Mouse (Mus musculus) spleen, postnatal 10 days (tissue): ENCODE data around the gene Syp.
A peak's percentile ranks its signal among the peaks of the same experiment; 100 is the strongest.

ENCODE experiments used
- DNase-seq, 2 experiments: peaks; one replicate each; pipeline ENCODE4 v3.0.0; 2021 to 2022; ENCODE audit warnings: low spot score in 2 of 2

Syp gene

DNA sequence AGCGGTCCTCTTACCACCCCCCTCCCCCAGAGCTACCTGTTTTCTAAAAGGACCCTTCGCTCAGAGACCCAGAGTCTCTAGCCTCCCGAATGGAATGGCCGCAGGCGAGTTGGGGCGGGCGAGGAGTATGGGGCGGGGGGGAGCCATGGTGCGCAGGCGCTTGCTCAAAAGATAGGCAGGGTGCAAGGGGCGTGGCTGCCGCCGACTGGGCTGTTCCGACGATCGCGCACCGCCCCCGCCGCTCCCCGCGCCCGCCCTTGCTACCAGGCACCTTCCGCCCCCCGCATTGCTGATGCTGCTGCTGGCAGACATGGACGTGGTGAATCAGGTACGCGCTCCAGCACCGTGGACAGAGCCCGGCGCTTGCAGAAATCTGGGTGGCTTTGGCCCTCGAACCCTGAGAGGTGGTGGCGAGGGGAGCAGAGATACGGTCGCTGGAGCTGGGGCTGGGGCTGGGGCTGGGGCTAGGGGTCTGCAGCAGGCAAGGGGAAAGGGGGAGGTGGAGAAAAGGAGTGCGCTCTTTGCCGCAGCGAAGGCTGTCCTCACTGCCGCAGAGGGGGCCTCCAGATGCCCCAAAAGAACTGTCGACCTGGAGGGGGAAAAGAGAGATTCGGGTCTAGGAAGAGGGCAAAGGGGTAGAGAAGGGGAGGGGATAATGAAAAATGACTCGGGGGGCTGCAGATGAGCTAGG is at the start of gene Syp:
Gene Syp (plus strand): TSS at position 71 of the 691 bp plus-strand sequence.
- peak; percentile 71 to 87 for DNase-seq

DNA sequence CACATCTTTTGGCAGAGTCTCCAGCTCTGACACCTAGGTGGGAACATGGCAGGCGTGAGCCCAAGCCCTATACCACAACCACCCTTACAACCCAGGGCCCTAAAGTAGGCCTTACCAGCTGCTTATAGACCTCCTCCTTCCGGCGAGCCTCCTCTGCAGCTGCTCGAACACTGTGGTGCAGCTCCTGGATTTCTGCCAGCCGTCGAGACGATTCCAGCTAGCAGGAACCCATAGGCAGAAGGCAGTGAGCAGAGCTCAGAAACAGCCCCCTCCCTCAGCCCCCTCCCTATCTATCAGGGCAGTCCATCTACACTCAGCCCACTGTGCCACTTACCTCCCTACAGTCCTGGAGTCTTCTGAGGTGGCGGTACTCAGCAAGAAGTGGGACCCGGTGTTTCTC is 42.9 kb upstream of the Syp start:
- no peak for DNase-seq

DNA sequence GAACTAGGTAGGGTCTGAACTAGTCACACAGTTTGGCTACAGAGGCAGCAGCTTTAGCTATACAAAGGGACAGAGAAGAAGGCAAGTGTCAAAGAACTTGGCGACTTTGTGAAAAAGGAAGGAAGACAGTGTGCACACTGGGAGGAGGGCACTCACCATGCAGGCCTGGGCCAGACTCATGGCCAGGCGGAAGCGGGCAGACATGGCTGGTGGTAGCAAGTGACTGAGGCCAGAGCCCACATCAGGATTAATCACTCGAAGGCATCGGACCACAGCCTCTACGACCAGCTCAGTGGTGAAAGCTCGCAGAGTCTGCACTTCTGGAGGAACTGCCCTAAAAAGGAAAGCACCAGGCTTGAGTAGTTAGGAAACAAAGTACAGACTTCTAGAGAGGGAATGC is 34.3 kb upstream of the Syp start:
- DNase-seq: no peak

DNA sequence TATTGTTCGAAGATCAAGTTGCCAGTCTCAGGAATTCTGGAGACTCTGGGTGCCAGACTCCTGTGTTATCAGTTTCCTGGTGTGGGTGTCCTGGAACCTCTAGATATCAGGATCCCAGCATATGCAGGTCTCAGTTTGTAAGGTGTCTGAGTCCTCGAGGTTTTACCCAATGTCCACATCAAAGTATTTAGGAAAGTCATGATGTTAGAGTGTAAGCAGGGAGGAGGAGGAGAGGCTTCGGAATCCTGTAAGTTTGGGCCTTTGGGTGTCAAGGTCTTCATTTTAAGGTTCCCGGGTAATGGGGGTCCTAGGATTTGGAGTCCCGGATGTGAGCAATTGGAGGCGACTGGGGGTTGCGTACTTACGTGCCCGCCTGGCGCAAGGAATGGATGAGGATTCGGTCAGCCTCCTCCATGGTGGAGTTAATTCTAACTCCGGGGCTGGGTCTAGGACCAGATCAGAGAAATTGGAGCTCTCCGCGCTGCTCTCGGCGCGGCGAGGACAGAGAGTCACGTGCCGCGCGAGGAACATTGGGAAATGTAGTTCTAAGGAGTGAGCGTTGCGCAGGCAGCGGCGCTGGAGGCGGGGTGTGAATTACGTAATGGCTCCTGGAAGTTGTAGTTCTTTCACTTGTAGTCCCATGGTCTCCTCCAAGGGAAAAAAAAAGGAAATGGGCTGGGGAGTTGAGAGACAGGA is 33.2 kb upstream of the Syp start, which contains the start of gene Ccdc22:
Gene Ccdc22 (minus strand): TSS at position 639 of the 696 bp plus-strand sequence.
- DNase-seq: peak; percentile 56 to 88

DNA sequence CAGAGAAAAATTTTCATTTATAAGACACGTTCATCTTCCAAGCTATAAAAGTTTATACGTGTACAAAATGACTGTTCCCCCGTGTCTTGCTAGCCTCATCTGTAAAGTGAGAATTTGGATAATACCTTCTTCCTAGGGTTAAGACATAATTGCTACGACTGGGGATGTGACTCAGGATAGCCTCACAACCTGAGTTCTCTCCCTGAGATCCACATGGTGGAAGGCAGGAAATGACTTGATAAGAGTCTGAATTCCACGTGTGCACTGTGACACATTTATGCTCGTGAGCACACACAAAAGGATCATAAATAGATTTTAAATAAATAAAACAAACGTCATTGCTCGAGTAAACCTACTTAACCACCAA is 32.7 kb upstream of the Syp start:
- DNase-seq: no peak

DNA sequence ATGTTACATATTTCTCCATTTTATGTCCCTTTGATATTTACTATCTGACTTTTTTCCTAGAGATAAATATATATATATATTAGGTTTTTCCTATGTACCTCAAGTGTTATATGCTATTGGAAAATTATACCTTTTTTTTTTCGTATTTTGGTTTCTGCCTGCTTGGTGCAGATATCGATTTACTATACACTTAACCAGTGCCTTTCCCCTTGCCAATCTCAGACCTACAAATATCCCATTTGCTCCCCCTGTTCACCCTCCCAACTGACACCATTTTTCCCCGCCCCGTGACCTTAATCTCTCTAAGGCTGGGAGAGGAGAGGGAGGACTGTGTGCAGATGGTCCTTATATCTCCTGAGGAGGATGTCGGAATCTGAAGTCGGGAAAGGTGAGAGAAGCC is 31.5 kb upstream of the Syp start, which contains the start of gene Cacna1f:
Gene Cacna1f (plus strand): TSS at position 301 of the 400 bp plus-strand sequence.
- no peak for DNase-seq

DNA sequence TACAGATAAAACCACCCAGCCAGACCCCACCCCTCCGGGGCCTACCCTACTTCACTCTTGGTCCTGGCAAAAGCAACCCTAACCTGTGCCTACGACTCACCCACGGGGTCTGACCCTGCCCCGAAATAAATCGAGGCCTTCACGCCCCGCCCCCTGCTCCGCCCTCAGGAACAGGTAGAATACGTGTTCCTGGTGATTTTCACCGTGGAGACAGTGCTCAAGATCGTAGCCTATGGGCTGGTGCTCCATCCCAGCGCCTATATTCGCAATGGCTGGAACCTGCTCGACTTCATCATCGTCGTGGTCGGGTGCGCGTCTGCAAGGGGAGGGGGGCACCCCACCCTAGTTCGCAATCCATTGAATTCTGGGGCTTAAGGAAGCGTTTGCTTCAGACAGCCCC is 28.2 kb upstream of the Syp start:
- DNase-seq: no peak

DNA sequence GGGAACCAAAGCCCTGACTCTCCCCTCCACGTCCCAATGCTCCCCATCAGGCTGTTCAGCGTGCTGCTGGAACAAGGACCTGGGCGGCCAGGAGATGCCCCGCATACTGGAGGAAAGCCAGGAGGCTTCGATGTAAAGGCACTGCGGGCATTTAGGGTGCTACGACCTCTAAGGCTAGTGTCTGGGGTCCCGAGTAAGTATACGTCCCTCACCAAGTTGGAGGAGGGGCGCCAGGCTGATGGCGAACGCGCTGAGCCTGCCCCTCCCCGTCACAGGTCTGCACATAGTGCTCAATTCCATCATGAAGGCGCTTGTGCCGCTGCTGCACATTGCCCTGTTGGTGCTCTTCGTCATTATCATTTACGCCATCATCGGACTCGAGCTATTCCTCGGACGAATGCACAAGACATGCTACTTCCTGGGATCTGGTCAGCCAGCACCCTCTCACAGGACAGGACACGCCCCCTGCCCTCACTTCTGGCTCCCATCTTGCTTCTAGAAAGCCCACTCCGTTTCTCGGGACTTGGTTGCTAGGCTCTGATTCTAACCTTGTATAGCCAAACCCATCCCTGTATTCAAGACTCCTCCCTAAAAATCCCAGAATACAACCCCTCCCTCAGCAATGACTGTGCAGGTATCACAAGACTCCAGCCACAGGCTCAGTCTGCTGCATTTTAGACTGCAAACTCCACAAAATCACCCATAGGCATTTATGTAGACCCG is 27.6 kb upstream of the Syp start:
- no peak for DNase-seq

DNA sequence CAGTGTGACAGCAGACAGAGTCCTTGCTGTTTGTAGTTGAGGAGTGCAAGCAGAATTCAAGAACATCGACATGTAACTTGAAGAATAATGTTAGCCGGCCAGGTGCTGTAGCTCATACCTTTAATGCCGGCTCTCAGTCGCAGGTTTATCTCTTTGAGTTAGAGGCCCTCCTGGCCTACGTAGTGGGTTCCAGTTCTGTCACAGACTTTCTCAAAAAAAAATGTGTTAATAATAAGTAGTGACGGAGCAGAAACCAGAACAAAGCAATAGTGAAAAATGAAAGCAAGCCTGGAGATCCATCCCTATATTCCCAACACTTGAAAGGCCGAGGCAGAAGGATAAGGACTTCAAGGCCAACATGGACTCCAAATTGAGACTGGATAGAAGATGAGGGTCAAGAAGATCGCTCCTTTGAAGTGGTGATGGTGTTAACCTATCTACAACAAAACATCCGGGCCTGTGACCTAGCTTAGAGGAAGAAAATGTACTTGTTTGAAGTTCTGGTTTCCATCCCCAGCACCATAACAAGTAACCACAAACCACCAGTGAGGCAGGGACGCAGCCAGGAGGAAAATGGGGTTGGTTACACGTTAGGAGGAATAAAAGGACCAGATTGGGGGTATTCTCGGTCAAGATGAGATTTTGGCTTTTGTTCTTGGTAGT is 20.3 kb upstream of the Syp start:
- DNase-seq: no peak

DNA sequence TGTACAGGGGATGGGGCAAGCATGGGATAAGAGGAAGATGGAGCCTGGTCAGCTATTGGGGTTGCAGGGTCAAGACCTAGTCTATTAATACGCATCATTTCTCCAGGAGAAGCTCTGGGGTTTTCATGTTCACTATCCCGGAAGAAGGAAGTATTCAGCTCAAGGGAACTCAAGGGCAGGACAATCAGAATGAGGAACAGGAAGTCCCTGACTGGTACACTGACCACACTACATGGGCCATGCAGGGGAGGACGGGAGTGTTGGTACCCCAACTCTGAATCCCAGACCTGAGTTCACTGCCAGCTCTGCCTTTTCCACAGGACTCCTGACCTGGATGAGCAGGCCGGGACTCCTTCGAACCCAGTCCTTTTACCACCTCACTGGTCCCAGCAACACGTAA is 5.7 kb upstream of the Syp start:
- no peak for DNase-seq

DNA sequence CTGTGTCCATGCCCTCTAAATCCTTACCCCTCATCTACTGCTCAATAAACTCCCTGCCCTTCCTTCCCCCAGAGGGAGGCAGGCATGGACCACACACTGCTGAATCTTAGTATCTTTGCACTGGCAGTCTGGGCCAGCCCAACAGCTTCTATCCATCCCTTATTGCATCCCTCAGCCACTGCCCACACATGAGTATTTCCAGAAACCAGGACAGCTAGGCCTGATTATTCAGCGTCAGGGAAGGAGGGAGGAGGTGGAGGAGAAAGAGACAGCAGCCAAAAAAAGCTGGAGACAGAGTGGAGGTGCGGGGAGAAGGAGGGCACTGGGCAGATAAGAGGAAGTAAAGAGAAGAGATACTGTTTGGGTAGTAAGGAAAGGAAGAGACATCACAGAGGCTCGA is 3.2 kb upstream of the Syp start:
- no peak for DNase-seq

DNA sequence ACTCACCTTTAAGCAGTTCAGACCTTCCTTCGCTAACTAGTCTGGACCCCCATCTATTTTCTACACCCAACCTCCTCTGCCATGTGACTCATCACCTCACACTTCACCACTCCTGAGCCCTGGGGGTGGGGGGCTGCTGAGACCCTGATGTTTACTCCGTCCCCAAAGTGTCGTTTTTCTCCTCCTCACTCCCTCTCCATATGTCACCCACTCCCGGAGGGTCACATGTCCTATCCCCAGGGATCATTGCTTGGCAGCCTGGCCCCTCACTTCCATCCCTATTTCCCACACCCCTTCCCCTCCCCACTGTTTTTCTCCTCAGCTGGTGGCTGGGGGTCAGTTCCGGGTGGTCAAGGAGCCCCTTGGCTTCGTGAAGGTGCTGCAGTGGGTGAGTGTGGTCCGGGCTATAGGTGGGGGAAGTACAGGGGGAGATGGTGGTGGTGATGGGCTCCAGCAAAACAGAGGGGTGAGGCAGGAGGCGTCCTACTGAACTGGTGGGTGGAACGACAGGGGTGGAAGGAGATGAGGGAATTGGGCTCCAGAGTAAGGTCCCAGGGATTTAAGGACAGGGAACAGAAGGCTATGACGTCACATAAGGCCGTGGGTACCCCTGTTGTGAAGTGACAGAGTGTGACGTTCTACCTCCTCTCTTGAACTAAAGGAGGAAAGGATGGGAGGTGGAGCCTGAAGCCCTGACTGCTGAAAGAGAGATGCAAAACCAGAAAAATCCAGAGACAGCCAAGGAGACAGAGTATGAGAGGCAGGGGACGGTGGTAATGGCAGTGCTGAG is 1.5 kb downstream of the Syp start:
- no peak for DNase-seq

DNA sequence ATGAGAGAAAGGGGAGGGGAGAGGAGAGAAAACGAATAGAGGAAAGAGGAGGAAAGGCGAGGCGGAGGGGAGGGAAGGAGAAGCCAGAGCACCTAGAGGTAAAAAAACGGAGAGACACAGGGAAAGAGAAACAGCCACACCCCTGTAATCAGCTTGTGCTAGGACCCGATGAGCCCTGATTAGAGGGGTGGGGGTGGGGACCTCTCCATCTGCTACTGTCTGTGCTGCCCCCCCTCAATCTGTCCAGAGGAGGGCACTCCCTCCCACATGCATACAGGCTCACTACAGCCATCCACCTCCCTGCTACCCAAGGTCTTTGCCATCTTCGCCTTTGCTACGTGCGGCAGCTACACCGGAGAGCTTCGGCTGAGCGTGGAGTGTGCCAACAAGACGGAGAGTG is 2.5 kb downstream of the Syp start:
- no peak for DNase-seq

DNA sequence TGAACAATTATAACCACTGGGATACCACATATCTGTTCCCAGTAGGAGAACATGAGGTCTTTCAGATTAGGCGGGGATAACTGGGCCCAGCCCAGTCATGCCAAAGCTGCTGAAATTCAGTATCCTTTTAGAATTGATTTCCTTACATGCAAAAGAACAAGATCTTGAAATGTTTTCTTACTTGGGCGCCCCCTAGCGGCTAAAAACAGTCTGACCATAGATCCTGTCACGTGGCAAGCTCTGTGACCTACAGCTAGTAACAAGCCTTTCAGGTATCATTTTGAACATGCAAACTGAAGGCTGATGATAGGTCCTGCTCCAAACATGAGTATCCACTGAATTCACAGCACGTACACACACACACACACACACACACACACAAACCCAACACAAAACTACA is 7.1 kb downstream of the Syp start:
- DNase-seq: peak; percentile 74 to 87

DNA sequence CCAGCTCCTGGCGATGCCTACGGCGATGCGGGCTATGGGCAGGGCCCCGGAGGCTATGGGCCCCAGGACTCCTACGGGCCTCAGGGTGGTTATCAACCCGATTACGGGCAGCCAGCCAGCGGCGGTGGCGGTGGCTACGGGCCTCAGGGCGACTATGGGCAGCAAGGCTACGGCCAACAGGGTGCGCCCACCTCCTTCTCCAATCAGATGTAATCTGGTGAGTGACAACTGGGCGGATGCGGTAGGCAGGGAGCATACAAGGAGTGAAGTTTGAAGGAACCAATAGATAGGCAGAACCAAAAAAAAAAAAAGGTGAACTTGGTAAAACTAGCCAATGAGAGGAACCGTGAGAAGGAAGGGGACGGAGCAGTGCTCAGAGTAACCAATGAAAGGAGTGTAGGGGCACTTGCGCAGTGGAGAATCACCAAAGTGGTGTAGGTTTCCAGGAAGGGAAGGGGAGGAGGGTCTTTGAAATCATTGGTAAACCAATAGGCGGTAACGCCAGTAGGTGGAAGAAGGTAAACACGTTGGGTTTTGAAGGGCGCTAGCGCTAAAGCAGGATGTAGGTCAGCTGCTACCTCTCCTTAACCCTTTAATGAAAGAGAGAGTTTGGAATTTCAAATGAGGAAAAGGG is 10.5 kb downstream of the Syp start:
- DNase-seq: peak; percentile 77 to 83

DNA sequence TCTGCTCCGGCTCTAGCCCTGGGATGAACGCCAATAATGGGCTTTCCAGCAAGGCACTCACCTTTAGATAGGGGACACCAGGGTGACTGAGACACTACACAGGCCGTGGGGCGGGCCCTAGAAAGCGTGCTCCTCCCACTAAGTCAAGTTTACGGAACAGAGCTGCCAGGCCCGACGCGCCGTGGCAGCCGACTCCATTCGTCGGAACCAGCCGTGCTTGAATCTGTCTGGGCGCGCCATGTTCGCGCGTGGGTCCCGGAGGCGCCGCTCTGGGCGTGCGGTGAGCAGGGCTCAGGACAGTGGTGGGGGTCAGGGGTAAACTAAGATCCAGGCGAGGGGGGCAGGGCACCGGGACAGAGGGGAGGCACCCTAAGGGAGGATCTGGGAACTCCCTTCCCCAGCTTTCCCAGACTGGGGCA is 19.0 kb downstream of the Syp start, which contains the start of gene Prickle3:
Gene Prickle3 (plus strand): TSS at position 40 of the 419 bp plus-strand sequence.
- peak in 1 of 2 experiments; percentile 66 for DNase-seq

DNA sequence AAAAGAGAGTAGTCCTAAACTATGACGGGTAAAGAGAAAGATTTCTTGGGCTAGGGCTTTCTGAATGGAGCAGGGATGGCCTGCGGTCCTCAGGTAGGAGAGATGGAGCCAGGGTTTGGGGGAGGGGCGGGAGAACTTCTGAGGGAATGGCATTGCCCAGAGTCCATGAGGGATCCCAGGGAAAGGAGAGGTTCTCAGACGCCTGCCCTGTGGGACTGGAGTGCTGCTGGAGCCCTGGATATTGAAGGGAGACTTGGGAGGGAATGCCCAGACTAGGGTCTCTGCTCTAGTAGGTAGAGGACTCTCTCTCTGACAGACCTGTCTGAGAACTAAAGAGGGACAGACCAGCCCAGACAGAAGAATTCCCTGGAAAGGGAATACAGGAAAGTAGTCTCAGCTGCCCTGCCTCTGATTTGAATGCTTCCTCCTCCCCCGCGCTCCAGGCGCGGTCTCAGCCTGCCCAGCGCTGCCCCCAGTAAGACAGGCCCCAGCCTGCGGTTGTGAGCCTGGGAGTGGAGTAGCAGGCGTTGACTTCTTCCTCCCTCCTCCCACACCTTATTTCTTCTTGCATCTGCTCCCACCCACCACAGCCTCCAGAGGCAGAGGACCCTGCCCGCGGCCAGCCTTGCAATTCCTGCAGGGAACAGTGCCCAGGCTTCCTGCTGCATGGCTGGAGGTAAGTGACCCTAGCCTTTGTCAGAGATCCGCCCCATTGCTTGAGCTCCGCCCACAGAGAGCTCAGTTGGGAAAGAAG is 19.9 kb downstream of the Syp start:
- no peak for DNase-seq

DNA sequence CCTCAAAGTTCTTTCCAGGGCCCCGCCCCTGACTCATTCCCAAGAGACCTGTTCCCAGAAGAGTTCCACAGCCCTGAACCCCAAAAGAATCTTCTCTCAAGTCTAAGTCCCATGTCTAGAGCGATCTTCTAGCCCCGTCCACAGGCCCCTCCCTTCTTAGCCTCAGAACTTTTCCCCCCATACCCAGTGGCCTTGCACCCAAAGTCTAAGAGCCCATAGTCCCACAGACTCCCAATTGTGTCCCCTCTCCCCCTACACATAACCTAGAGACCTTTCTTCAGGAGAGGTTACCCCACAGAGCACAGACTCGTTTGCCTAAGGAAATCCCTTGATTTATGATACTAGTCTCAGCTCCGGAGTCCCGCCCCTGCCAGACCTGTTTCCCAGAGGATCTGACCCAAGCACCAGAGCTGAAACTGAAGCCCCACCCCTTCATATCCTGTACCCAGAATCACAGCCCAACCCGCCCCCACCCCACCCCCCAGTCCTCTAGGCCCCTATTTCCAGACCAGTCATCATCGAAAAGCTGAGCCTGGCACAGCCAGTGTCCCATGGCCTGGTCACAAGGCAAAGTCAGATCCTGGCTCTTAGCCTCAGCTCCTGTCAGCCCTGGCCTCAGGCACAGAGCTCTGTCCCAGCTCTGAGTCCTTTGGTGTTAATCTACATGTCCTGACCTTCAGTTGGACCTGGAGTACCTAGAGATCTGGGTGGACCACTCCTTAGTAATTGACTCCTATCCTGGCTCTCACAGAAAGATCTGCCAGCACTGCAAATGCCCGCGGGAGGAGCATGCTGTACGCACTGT is 20.7 kb downstream of the Syp start:
- DNase-seq: no peak

DNA sequence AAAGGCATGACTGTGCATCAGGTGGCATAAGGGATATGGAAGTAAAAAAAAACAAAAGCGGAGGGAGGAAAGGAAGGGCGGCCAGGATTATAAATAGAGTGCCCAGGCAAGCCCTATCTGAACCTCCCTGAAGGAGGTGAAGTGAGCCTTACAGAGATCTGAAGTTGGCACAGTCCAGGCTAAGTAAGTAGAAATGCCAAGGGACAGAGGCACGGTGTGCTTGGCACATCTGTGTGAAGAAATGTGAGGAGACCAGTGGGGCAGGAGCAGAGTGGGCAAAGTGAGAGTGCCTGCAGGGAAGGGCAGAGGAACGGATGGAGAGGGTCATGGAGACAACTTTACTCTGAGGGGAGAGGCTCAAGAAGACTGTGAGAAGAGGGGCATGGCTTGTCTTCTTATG is 22.8 kb downstream of the Syp start:
- DNase-seq: no peak
